Mouse (Mus musculus) c-Kit-positive CD71-positive TER-119-negative erythroid progenitor cells, embryonic 14.5 days (primary cell): ENCODE measurements around the gene Bcl2l12.
A peak's percentile ranks its signal among the peaks of the same experiment; 100 is the strongest.

ENCODE experiments used
- DNase-seq: peaks from one replicate; pipeline ENCODE4 v3.0.0-alpha.2; 2013; ENCODE audit warnings: low read depth

The Bcl2l12 gene

DNA sequence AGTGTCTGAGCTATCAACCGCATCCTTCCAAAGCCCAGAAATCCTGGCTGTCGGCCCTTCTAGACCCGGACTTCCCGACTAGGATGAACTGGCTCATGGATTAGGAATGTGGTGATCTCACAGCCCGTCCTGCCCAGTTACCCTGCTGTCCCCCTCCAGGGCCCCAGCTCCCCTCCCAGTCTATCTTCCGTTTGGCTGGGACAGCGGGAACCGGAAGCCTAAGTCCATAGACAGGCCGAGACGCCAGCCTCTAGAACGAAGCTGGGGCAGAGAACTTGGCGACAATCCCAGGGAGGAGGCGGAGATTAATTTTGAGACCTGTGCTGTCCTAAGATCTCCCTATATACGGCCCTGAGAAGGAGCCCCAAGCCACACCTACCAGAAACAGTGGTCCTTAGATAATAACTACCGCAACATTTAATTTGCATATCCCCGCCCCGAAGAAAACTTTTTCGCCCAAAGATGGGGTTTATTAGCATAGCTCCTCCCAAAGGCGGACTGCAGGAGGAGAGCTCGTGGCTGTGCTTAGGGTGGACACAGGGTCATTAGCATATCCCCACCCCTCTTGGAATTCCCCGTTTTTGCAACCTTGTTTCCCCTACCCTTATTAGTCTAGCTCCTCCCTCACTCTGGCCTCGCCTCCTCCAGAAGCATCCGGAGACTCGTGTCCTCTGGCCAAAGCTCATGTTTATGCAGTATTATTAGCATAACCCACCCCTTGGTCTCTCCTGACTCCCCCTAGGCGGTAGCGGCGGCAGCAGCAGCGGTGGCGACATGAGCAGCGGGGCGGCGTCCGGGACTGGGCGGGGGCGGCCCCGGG lies 18.9 kb upstream of the Bcl2l12 start, which contains the start of gene Rras:
TSS of gene Rras (plus strand) at position 720 of the 820 bp plus-strand sequence.
- peak; percentile 100 for DNase-seq

- DNase-seq = peak; percentile 33
Observed at GRCm38 (mm10) chr7:45016761-45017160, 18.2 kb upstream of the Bcl2l12 start.

DNA sequence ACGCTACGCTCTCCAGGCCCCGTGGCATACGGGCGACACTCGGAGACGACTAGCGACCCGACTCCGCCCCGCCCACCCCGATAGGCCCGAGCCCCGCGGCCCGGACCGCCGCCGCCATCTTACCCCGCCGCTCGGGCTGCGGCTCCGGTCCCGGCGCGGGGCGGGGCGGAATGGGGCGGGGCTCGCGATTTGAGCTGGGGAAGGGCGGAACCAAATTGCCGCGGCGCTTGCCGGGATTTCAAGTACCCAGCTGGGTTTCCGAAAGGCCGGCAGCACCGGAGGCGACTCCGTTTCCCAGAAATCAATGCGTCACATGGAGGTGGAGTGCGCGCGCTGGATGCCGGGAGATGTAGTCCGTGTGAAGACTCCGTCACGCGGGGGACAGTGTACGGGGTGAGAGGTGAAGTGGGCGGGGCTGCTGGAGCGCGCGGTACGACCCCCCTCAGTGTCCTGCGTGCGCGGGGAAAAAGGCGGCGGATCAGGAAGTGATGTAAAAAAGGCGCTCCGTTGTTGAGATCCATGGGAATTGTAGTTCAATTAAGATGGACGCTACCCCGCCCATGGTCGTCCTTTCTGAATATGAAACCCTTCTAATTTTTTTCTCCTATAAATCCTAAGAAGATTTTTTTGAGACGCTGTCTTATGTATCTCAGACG lies 17.6 kb upstream of the Bcl2l12 start, which contains the start of gene Scaf1:
TSS of gene Scaf1 (minus strand) at position 407 of the 656 bp plus-strand sequence.
- peak; percentile 96 for DNase-seq

GRCm38 (mm10) chr7:45015344-45015956 lies 16.9 kb upstream of the Bcl2l12 start:
- peak; percentile 50 for DNase-seq

GRCm38 (mm10) chr7:45014096-45014451 lies 15.6 kb upstream of the Bcl2l12 start:
- no peak for DNase-seq

DNA sequence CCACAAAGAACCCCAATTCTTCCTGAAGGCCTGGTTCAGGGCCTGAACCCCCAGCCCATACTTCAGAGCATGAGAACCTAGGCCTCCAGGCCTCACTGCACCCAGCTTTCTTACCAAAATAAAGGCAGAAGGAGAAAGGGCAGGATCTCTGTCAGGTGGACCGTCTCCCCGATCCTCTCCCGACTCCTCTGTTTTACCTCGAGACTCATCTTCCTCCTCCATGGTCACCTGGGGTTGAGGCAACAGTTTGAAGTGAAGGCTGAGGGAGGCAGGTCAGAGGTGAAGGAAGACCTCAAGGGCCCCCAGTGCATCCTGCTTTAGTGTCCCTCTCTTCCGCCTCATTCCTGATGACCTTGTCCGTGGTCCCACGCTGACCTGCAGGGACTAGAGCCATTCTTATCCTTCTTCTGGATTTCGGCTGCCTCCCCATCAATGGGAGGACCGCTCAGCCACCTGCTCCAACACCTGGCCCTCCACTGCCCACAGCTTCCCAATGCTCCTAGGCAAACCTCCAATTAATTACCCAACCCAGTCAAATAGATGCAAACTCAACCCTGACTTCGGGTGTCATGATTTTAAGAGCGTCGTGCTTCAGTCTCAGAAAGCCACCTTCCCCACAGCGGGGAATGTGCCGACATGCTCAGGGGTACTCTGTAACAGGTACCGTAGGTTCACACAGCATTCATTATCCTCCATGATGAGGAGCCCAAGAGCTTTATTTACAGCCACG lies 15.0 kb upstream of the Bcl2l12 start:
- DNase-seq = no peak

GRCm38 (mm10) chr7:45012824-45013223 lies 14.3 kb upstream of the Bcl2l12 start:
- DNase-seq = no peak

DNA sequence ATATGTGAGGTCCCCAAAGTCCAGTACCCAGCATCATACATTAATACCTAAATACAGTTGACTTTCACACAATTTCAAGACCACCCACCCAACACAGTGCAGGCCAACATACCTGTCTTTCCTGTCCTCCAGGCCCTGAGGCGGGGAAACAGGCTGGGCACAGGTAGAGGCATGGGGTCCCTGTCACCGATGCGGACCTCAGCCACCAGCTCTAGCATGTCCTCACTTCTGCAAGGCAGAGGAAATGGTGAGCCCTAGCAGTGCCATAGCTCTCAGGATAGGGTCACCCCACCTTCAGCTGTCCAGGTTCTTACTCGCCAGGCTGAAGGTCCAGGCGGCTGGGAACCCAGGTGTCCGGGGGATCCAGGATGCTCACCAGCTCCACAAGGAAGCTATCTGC lies 13.5 kb upstream of the Bcl2l12 start:
- no peak for DNase-seq

GRCm38 (mm10) chr7:45008411-45008810 lies 9.9 kb upstream of the Bcl2l12 start:
- DNase-seq = no peak

- no peak for DNase-seq
Observed at GRCm38 (mm10) chr7:45007846-45008245, 9.3 kb upstream of the Bcl2l12 start.

DNA sequence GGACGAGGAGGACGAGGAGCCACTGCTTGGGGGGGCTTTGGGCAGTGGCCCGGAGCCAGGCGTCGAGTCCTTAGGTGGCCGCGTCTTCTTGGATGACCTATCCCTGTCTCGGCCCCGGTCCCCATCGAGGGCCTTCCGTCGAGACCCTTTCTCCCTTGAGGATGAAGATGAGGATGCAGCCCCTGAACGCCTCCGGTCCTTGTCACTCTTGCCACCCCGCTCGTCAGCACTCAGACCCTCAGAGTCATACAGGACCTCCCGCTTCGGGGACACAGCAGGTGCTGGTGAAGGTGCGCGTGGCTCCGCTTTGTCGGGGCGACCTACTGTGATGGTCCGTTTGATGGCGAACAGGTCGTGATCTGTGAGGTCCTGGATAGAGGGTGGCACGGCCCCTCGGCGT lies 8.6 kb upstream of the Bcl2l12 start:
- no peak for DNase-seq

- DNase-seq = no peak
Observed at GRCm38 (mm10) chr7:45006503-45006902, 8.0 kb upstream of the Bcl2l12 start.

DNA sequence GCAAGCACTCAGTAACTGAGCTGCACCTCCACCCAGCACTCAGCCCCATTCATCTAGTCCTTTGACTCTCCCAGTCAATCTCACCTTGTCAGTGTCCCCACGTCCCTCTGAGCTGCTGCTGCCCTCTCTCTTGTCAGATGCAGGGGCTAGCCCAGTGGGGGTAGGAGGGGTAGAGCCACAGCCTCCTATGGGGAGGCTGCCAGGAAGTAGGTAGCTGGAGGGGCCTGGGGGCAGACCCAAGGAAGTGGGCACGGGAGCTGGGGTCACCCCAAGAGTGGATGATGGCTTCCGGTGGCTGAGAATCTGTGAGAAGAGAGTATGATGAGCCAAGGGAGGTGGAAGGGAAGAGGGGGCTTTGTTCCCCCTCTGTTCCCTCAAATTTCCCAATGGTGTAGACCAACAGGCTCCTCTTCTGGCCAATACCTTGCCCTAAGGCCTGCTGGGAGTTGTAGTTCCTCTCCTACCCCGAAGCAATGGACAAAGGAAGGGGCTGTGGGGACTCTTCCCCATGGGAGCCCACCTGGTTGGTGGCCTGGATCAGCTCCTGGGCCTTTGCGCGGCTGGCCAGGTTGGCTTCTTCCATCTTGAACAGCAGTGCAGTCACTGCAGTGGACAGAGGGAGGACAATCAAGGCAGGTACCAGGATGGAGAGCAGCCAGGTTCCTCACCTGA lies 6.9 kb upstream of the Bcl2l12 start:
- no peak for DNase-seq

DNA sequence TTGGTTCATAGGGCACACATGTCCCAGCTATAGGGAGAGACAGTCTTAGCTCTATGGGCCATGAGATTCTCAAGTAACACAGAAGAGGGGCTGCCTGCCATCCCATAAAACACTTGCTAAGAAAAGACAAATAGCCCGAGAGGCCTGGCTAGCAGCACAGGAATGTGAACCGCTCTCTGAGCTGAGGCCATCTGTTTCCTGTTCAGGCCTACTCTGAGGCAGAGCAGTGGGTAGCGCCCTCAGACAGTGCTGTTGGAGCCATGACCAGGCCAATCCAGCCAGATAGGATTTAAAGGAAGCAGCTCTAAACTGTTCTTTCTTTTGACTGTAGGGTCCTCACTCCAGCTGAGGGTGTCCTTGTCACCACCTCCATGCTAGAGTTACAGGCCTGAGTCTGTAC lies 6.0 kb upstream of the Bcl2l12 start:
- no peak for DNase-seq

DNA sequence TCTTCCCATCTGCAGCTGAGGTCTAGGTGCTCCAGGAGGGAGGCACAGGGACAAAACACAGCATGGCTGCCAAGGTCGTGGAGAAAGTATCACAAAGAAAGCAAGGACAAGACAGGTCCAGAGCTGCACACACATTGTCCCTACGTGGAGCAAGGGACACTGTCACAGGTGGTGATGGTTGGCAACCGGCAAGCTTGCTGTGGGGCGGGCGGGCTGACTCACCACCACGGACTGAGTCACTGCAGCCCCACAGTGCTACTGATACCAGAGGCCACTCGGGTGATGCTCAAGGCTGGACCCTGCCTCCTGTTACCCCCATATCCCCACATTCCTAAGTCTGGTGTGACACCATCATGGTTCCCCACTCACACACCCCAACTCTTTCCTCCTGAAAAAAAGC lies 3.9 kb upstream of the Bcl2l12 start:
- no peak for DNase-seq

- no peak for DNase-seq
Observed at GRCm38 (mm10) chr7:45000539-45001114, 2.1 kb upstream of the Bcl2l12 start.

GRCm38 (mm10) chr7:44999753-45000152 lies 1.2 kb upstream of the Bcl2l12 start:
- no peak for DNase-seq

DNA sequence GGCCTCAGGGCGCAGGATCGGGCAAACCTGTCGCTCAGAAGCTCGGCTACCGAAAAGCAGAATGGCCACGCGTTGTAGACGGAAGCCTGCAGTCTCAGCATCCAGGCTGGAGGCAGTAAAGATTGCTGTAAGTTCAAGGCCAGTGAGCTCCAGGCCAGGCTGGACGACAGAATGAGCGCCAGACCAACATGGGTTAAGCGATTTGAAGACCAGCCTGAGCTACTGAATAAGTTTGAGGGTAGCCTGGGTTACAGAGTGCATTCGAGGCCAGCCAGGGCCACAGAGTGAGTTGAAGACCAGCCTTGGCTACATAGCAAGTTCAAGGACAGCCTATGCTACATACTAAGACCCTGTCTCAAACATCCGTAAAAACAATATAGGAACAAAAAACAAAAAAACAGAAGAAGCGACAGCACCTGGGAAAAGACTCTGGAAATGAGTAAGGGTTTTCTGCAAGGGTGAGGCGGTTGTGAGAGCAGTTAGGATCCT lies 528 bp downstream of the Bcl2l12 start:
- DNase-seq = no peak

DNA sequence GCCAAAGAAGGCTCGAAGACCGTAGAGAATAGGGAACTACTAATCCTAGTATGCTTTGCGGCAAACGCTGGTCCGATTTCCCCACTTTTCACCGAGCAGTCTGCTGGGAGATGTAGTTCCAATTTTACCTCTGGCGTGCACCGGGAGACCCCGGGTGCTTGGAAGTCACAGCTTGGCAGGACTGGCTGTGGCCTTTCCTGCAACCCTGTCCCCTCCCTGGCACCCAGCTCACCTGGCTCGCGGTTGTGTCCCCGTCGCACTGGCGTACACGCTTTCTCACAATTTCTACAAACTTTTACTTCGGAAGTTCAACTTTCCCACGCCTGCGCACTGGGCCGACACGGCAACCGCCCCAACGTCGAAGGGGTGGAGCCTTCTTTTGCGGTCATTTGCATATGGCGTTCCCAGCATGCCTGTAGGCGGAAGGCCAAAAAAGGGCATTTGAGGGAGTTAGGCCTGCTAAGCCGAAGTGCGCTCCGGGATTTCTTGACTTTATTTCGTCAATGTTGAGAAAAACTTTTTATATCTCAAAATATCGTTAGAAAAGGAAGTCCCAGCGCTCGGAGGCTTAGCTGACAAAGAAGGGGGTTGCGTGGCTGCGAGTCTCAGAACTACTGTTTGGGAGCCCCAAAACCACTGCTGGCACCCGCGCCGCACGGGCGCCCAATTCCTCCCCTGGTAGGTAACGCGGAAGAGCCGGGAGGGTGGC lies 1.1 kb downstream of the Bcl2l12 start, which contains the start of gene Irf3:
TSS of gene Irf3 (plus strand) at position 418 of the 709 bp plus-strand sequence.
- peak; percentile 99 for DNase-seq

DNA sequence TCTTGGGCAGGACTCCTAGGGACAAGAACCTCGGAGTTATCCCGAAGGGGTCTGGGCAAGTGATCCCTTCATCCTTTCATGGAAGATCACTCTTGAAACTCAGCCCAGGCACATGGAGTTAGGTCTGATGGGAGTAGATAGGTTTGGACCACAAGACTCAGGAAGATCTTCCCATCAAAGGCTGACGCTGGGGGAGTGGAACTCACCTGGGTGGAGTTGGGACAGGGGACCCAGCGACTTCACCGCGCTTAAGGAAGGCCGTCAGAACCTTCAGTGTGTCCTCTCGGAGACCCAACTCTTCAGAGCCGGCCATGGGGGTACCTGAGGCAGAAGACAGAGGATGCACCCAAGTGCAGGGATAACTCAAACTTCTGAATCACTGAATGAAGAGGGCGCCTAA lies 1.8 kb downstream of the Bcl2l12 start:
- DNase-seq = no peak
